Mouse (Mus musculus): ENCODE measurements around the gene Peli2.

The Peli2 gene

GRCm38 (mm10) chr14:48153865-48154511 is 33.4 kb downstream of the Peli2 start:
- no peak for DNase-seq

GRCm38 (mm10) chr14:48154641-48155040 is 34.0 kb downstream of the Peli2 start:
- no peak for DNase-seq

GRCm38 (mm10) chr14:48155153-48155552 is 34.5 kb downstream of the Peli2 start:
- no peak for DNase-seq

- DNase-seq: no peak
Observed at GRCm38 (mm10) chr14:48157085-48157484, 36.5 kb downstream of the Peli2 start.

GRCm38 (mm10) chr14:48157835-48158234 is 37.2 kb downstream of the Peli2 start:
- no peak for DNase-seq

GRCm38 (mm10) chr14:48159401-48159800 is 38.8 kb downstream of the Peli2 start:
- no peak for DNase-seq

GRCm38 (mm10) chr14:48162446-48162845 is 41.8 kb downstream of the Peli2 start:
- no peak for DNase-seq

GRCm38 (mm10) chr14:48164917-48165316 is 44.3 kb downstream of the Peli2 start:
- DNase-seq: no peak

GRCm38 (mm10) chr14:48166396-48166795 is 45.8 kb downstream of the Peli2 start:
- DNase-seq: no peak

- no peak for DNase-seq
Observed at GRCm38 (mm10) chr14:48167020-48167419, 46.4 kb downstream of the Peli2 start.

- DNase-seq: no peak
Observed at GRCm38 (mm10) chr14:48168116-48168515, 47.5 kb downstream of the Peli2 start.

- no peak for DNase-seq
Observed at GRCm38 (mm10) chr14:48169970-48170369, 49.3 kb downstream of the Peli2 start.

- DNase-seq: no peak
Observed at GRCm38 (mm10) chr14:48171268-48171667, 50.6 kb downstream of the Peli2 start.

GRCm38 (mm10) chr14:48172026-48172425 is 51.4 kb downstream of the Peli2 start:
- DNase-seq: no peak

GRCm38 (mm10) chr14:48172876-48173275 is 52.3 kb downstream of the Peli2 start:
- no peak for DNase-seq

- DNase-seq: no peak
Observed at GRCm38 (mm10) chr14:48173840-48174239, 53.2 kb downstream of the Peli2 start.

GRCm38 (mm10) chr14:48174356-48174755 is 53.7 kb downstream of the Peli2 start:
- DNase-seq: no peak

- DNase-seq: no peak
Observed at GRCm38 (mm10) chr14:48175115-48175514, 54.5 kb downstream of the Peli2 start.

GRCm38 (mm10) chr14:48178304-48178995 is 57.8 kb downstream of the Peli2 start:
- no peak for DNase-seq

- no peak for DNase-seq
Observed at GRCm38 (mm10) chr14:48179021-48179420, 58.4 kb downstream of the Peli2 start.

GRCm38 (mm10) chr14:48186302-48186701 is 65.7 kb downstream of the Peli2 start:
- no peak for DNase-seq

GRCm38 (mm10) chr14:48187100-48187499 is 66.5 kb downstream of the Peli2 start:
- DNase-seq: no peak

- DNase-seq: no peak
Observed at GRCm38 (mm10) chr14:48189330-48189729, 68.7 kb downstream of the Peli2 start.

- DNase-seq: no peak
Observed at GRCm38 (mm10) chr14:48190946-48191345, 70.3 kb downstream of the Peli2 start.

GRCm38 (mm10) chr14:48191925-48192324 is 71.3 kb downstream of the Peli2 start:
- DNase-seq: no peak
